Mouse (Mus musculus): ENCODE data around the gene Cfap97d1.
A peak's percentile ranks its signal among the peaks of the same experiment; 100 is the strongest.

- TF ChIP-seq POLR2A (IDR thresholded peaks at IDR 0.05; ENCODE audit: borderline replicate concordance, extremely low read depth, low read depth, low read length) = no peak
- peak; percentile 16; the same call in 1 of the 2 replicates for TF ChIP-seq CTCF (IDR thresholded peaks at IDR 0.05; ENCODE audit: insufficient read depth, low read length)
Observed at GRCm38 (mm10) chr11:102040646-102041045, 56.6 kb downstream of the Cfap97d1 start.

All from lung, adult 2 months (tissue).